27 mouse cellular contexts compared by ENCODE assay signal in genomic region chr4:72067937-72068336, GRCm38 (mm10).
DNase-seq lines count a peak whose midpoint lies in the region; ATAC-seq and TF ChIP-seq lines count a peak whose summit lies in the region.
"Had no signal": no experiment of that assay in that cellular context is flagged by ENCODE, and none has a peak within 500 bp of the region (broad histone marks: within the 10 kb centered on the region; RNA-seq: fewer than 3 reads in every experiment).

No protein-coding gene starts in this region.

- H3K9me3 ChIP-seq in hindbrain, postnatal 0 days (ENCODE audit: low read length): no peaks in the 10 kb centered on the region
- H3K9me3 ChIP-seq in hindbrain, embryonic 13.5 days: no peaks in the 10 kb centered on the region
- H3K9me3 ChIP-seq: embryonic facial prominence, embryonic 10.5 days; G1E; heart, embryonic 12.5 days; limb, embryonic 13.5 days; megakaryocyte, embryonic 14.5 days; neural tube, embryonic 12.5 days had no signal

- no peak overlapping the region for H3K4me2 ChIP-seq in hindbrain, postnatal 0 days (ENCODE audit: low read depth, low read length)
- H3K4me2 ChIP-seq in hindbrain, embryonic 13.5 days: no peak overlapping the region
- H3K4me2 ChIP-seq: heart, embryonic 12.5 days; limb, embryonic 13.5 days; lung, embryonic 14.5 days; neural tube, embryonic 12.5 days had no signal

- peak; percentile 51 to 70 for DNase-seq in cerebellum, postnatal 10 days
- peak; percentile 15 for DNase-seq in hindbrain, postnatal 0 days (ENCODE audit: low spot score)
- DNase-seq in right cerebral cortex, postnatal 4 days: peak; percentile 4
- DNase-seq in right cerebral cortex, adult 18-20 months: no peak
- DNase-seq in skeletal muscle tissue, adult 2 months (ENCODE audit: low read depth, low spot score): peak; percentile 45
- no peak for DNase-seq in lung, postnatal 36 days
- DNase-seq: cerebellum, adult 8-10 months; forebrain, postnatal 0 days; heart, postnatal 10 days; kidney, adult 18-20 months; lung, embryonic 14.5 days; midbrain, embryonic 14.5 days; spleen, adult 18-20 months had no signal

- H3K36me3 ChIP-seq in hindbrain, postnatal 0 days (ENCODE audit: insufficient read depth, low read length): no peaks in the 10 kb centered on the region
- no peaks in the 10 kb centered on the region for H3K36me3 ChIP-seq in hindbrain, embryonic 13.5 days
- H3K36me3 ChIP-seq: embryonic facial prominence, embryonic 10.5 days; G1E; heart, embryonic 12.5 days; limb, embryonic 13.5 days; neural tube, embryonic 12.5 days had no signal

- H3K4me3 ChIP-seq in hindbrain, postnatal 0 days (ENCODE audit: low read length): no peak overlapping the region
- H3K4me3 ChIP-seq in hindbrain, embryonic 13.5 days: no peak overlapping the region
- H3K4me3 ChIP-seq: embryonic facial prominence, embryonic 10.5 days; heart, embryonic 12.5 days; layer of hippocampus, adult 2 months; limb, embryonic 13.5 days; megakaryocyte, embryonic 14.5 days; neural tube, embryonic 12.5 days had no signal

- H3K4me1 ChIP-seq in hindbrain, postnatal 0 days (ENCODE audit: insufficient read depth, low read length): no peaks in the 10 kb centered on the region
- peaks cover 5% of the 10 kb centered on the region for H3K4me1 ChIP-seq in hindbrain, embryonic 13.5 days (replicated peaks)
- H3K4me1 ChIP-seq: heart, embryonic 12.5 days; megakaryocyte, embryonic 14.5 days had no signal

- H3K27ac ChIP-seq in hindbrain, postnatal 0 days: no peak overlapping the region
- no peak overlapping the region for H3K27ac ChIP-seq in hindbrain, embryonic 13.5 days
- H3K27ac ChIP-seq: embryonic facial prominence, embryonic 10.5 days; kidney, postnatal 0 days; layer of hippocampus, adult 2 months; limb, embryonic 13.5 days; liver, embryonic 14.5 days; neural tube, embryonic 12.5 days had no signal

- H3K9ac ChIP-seq in hindbrain, postnatal 0 days (replicated peaks; ENCODE audit: low read length): no peak overlapping the region
- H3K9ac ChIP-seq in hindbrain, embryonic 13.5 days: no peak overlapping the region
- H3K9ac ChIP-seq: forebrain, postnatal 0 days; heart, embryonic 12.5 days; limb, embryonic 13.5 days; liver, embryonic 14.5 days; lung, embryonic 14.5 days; neural tube, embryonic 12.5 days had no signal

- ATAC-seq in cerebellum, adult (ENCODE audit: insufficient number of reproducible peaks, low FRiP score, low TSS enrichment): no peak
- no peak for ATAC-seq in hindbrain, postnatal 0 days
- ATAC-seq in hindbrain, embryonic 13.5 days (ENCODE audit: low FRiP score): no peak
- ATAC-seq: forebrain, postnatal 0 days; inflammation-experienced regulatory T-cells, adult 6 months; Patski had no signal

- no peak for TF ChIP-seq CTCF in hindbrain, postnatal 0 days (IDR thresholded peaks at IDR 0.05; ENCODE audit: low read depth)

- H3K27me3 ChIP-seq in hindbrain, postnatal 0 days (ENCODE audit: insufficient read depth, low read length): no peaks in the 10 kb centered on the region
- H3K27me3 ChIP-seq in hindbrain, embryonic 13.5 days: no peaks in the 10 kb centered on the region
- H3K27me3 ChIP-seq: CH12.LX; heart, embryonic 12.5 days; limb, embryonic 13.5 days; megakaryocyte, embryonic 14.5 days; neural tube, embryonic 12.5 days had no signal

- WGBS in hindbrain, postnatal 0 days: 50% methylated on average over 3 of the region's 3 CpGs
- WGBS in hindbrain, embryonic 13.5 days: 84% methylated on average over 3 of the region's 3 CpGs

Comparison
In these comparisons a context has a peak if more than half of its experiments do, and no peak if none do; other contexts are left out.
1. DNase-seq: peak in cerebellum, postnatal 10 days (2 of 2), hindbrain, postnatal 0 days (single experiment), right cerebral cortex, postnatal 4 days (single experiment) and skeletal muscle tissue, adult 2 months (single experiment); none in right cerebral cortex, adult 18-20 months (single experiment) and lung, postnatal 36 days (single experiment).